Mouse (Mus musculus) small intestine, adult 2 months (tissue): ENCODE data around the gene Itga9.
A peak's percentile ranks its signal among the peaks of the same experiment; 100 is the strongest.

Source experiments
- CTCF ChIP-seq: fragments of 200-500 bp; IDR thresholded peaks from 2 replicates; pipeline ENCODE4 v1.5.1; 2012; ENCODE audit warnings: low read depth, mild to moderate bottlenecking, control low read depth, inconsistent platforms, low read length, moderate library complexity, mixed read lengths; ENCODE audit not compliant: insufficient replicate concordance, insufficient read length; ENCODE audit errors: extremely low read depth
- POLR2A ChIP-seq: fragments of 200-500 bp; IDR thresholded peaks from 2 replicates; pipeline ENCODE4 v1.6.1; 2012; ENCODE audit warnings: low read depth, mild to moderate bottlenecking, control low read depth, inconsistent platforms, low read length, moderate library complexity

DNA sequence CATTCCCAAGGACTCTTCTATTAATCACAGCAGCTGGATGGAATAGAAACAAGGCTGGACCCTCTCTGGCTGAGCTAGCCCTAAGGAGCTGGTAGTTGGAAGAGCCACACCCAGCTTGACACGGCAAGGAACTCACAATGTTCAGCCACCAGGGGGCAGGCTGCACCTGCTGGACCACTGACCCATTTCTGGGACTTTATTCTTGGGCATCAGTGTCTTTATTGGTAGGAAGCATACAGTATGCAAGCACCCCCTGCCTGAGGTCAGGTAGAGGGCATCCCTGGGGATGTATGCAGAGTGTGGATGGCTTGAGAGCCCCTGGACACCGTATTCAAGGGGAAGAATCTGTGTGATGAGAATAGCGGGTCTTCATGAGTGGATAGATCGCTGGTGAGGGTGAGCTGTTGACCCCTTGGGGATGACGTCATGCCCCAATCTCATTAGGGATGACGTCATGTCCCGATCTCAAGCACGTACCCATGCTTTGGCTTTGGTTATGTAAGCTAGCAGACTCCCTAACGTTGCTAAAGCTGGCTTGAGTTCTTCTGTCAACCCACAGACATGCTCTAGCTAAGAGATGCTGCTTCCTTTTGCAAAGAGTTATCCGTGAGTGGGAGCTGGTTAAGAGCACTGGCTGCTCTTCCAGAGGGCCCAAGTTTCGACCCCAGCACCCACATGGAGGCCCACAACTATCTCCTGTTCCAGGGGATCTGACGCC, 314.5 kb downstream of the Itga9 start:
- TF ChIP-seq CTCF: peak; percentile 95
- no peak for TF ChIP-seq POLR2A
